Mouse (Mus musculus) macrophage (primary cell): Measurements from ENCODE around the gene Ctdnep1. TPM values are rescaled to one million over a fixed set of nuclear protein-coding genes. Genes with fewer than 3 reads are reported as not detected.
A peak's percentile ranks its signal among the peaks of the same experiment; 100 is the strongest.

ENCODE experiments used
- H3K27ac ChIP-seq: fragments of 350-480 bp; formaldehyde crosslinking; 2 replicates; pipeline ENCODE4 v1.9.0; 2021
- H3K36me3 ChIP-seq: fragments of 350-480 bp; formaldehyde crosslinking; 2 replicates; pipeline ENCODE4 v1.9.0; 2021; ENCODE audit errors: inconsistent target
- H3K4me3 ChIP-seq: fragments of 350-480 bp; formaldehyde crosslinking; 2 replicates; pipeline ENCODE4 v1.9.0; 2021; ENCODE audit errors: inconsistent target
- H3K79me2 ChIP-seq: fragments of 350-480 bp; formaldehyde crosslinking; 2 replicates; pipeline ENCODE4 v1.9.0; 2021; ENCODE audit errors: inconsistent target
- WGBS: methylation state at CpG from one replicate; pipeline ENCODE4 v1.1.7; 2026; ENCODE audit warnings: inconsistent platforms; ENCODE audit not compliant: missing documents; 5-methylcytosine and 5-hydroxymethylcytosine counted together
- polyA plus RNA-seq: library from polyadenylated mRNA; stranded (reverse); fragments of 250-400 nt; gene quantifications from 3 replicates; pipeline ENCODE4 v1.2.4, GENCODE M21; 2018; ENCODE audit warnings: inconsistent platforms

Ctdnep1 gene
- polyA plus RNA-seq, 1 experiment from 2014 or later = 235 TPM

GRCm38 (mm10) chr11:69983377-69983776 is 2.4 kb downstream of the Ctdnep1 start:
- H3K79me2 ChIP-seq = peaks cover 82% of the 10 kb centered on the region
- H3K27ac ChIP-seq = no peak overlapping the region
- peaks cover 43% of the 10 kb centered on the region for H3K36me3 ChIP-seq
- no peak overlapping the region for H3K4me3 ChIP-seq
- 90% methylated on average over 4 of the region's 4 CpGs for WGBS

GRCm38 (mm10) chr11:69984431-69984830 is 3.5 kb downstream of the Ctdnep1 start:
- WGBS = 95% methylated on average over 8 of the region's 8 CpGs
- no peak overlapping the region for H3K27ac ChIP-seq
- H3K79me2 ChIP-seq = peaks cover 76% of the 10 kb centered on the region
- H3K4me3 ChIP-seq = no peak overlapping the region
- H3K36me3 ChIP-seq = peaks cover 50% of the 10 kb centered on the region

GRCm38 (mm10) chr11:69989949-69990348 is 9.0 kb downstream of the Ctdnep1 start:
- H3K4me3 ChIP-seq = no peak overlapping the region
- 0 out of 2 replicates have a peak overlapping the region, but pooled peaks have one; percentile 5 for H3K27ac ChIP-seq
- H3K36me3 ChIP-seq = peaks cover 60% of the 10 kb centered on the region
- H3K79me2 ChIP-seq = peaks cover 65% of the 10 kb centered on the region
- 98% methylated on average over 8 of the region's 8 CpGs for WGBS

GRCm38 (mm10) chr11:69990850-69991691 is 10.1 kb downstream of the Ctdnep1 start, which contains the start of gene Gabarap:
TSS of gene Gabarap (plus strand) at chr11:69991143.
- H3K27ac ChIP-seq = peak within 1 kb of the TSS; percentile 99
- H3K36me3 ChIP-seq = peaks cover 52% of the 10 kb centered on the region
- peaks cover 63% of the 10 kb centered on the region for H3K79me2 ChIP-seq
- 2% methylated on average over 38 of the region's 40 CpGs for whole genome bisulfite sequencing
- peak within 1 kb of the TSS; percentile 97 for H3K4me3 ChIP-seq

- WGBS = 1% methylated on average over 15 of the region's 15 CpGs
- H3K79me2 ChIP-seq = peaks cover 62% of the 10 kb centered on the region
- peaks cover 46% of the 10 kb centered on the region for H3K36me3 ChIP-seq
- H3K27ac ChIP-seq = peak overlapping the region; percentile 99
- peak overlapping the region; percentile 97 for H3K4me3 ChIP-seq
Measured at GRCm38 (mm10) chr11:69991711-69992110, 10.8 kb downstream of the Ctdnep1 start.

- 85% methylated on average over 10 of the region's 10 CpGs for WGBS
- H3K79me2 ChIP-seq = peaks cover 57% of the 10 kb centered on the region
- H3K27ac ChIP-seq = peak overlapping the region; percentile 99
- peaks cover 39% of the 10 kb centered on the region for H3K36me3 ChIP-seq
- H3K4me3 ChIP-seq = peak overlapping the region; percentile 97
Measured at GRCm38 (mm10) chr11:69992396-69992795, 11.4 kb downstream of the Ctdnep1 start.

GRCm38 (mm10) chr11:69992932-69993331 is 12.0 kb downstream of the Ctdnep1 start:
- H3K79me2 ChIP-seq = peaks cover 52% of the 10 kb centered on the region
- WGBS = 93% methylated on average over 3 of the region's 3 CpGs
- H3K36me3 ChIP-seq = peaks cover 34% of the 10 kb centered on the region
- H3K27ac ChIP-seq = 0 out of 2 replicates have a peak overlapping the region, but pooled peaks have one; percentile 99
- peak overlapping the region; percentile 97 for H3K4me3 ChIP-seq

- peaks cover 58% of the 10 kb centered on the region for H3K79me2 ChIP-seq
- no peak overlapping the region for H3K27ac ChIP-seq
- 84% methylated on average over 11 of the region's 11 CpGs for WGBS
- peaks cover 27% of the 10 kb centered on the region for H3K36me3 ChIP-seq
- H3K4me3 ChIP-seq = no peak overlapping the region
Measured at GRCm38 (mm10) chr11:69994401-69995090, 13.6 kb downstream of the Ctdnep1 start.

GRCm38 (mm10) chr11:69995391-69995960 is 14.5 kb downstream of the Ctdnep1 start, which contains the start of gene Phf23:
TSS of gene Phf23 (plus strand) at chr11:69995777.
- H3K79me2 ChIP-seq = peaks cover 64% of the 10 kb centered on the region
- peaks cover 29% of the 10 kb centered on the region for H3K36me3 ChIP-seq
- WGBS = 0% methylated on average over 36 of the region's 36 CpGs
- peak within 1 kb of the TSS; percentile 100 for H3K4me3 ChIP-seq
- H3K27ac ChIP-seq = peak within 1 kb of the TSS; percentile 97

GRCm38 (mm10) chr11:69996161-69997061 is 15.5 kb downstream of the Ctdnep1 start:
- peak overlapping the region; percentile 97 for H3K27ac ChIP-seq
- peaks cover 29% of the 10 kb centered on the region for H3K36me3 ChIP-seq
- WGBS = 1% methylated on average over 58 of the region's 66 CpGs
- peaks cover 70% of the 10 kb centered on the region for H3K79me2 ChIP-seq
- peak overlapping the region; percentile 100 for H3K4me3 ChIP-seq

- Histone ChIP-seq H3K4me3 (peak overlapping the region; percentile 100), H3K79me2 (peaks cover 71% of the 10 kb centered on the region), H3K27ac (peak overlapping the region; percentile 97), H3K36me3 (peaks cover 29% of the 10 kb centered on the region)
- under 1% methylated on average over 35 of the region's 44 CpGs for WGBS
Measured at GRCm38 (mm10) chr11:69997070-69997509, 16.1 kb downstream of the Ctdnep1 start.

- Histone ChIP-seq H3K27ac (peak overlapping the region; percentile 69), H3K4me3 (no peak overlapping the region), H3K36me3 (peaks cover 20% of the 10 kb centered on the region), H3K79me2 (peaks cover 71% of the 10 kb centered on the region)
- WGBS = 84% methylated on average over 27 of the region's 27 CpGs
Measured at GRCm38 (mm10) chr11:69998567-69999491, 17.9 kb downstream of the Ctdnep1 start.

GRCm38 (mm10) chr11:69999666-70000065 is 18.7 kb downstream of the Ctdnep1 start:
- peak overlapping the region; percentile 61 for H3K27ac ChIP-seq

More at GRCm38 (mm10) chr11:69999666-70000065, 18.7 kb downstream of the Ctdnep1 start:
- no peak overlapping the region for H3K4me3 ChIP-seq
- 86% methylated on average over 8 of the region's 8 CpGs for WGBS
- peaks cover 16% of the 10 kb centered on the region for H3K36me3 ChIP-seq
- peaks cover 71% of the 10 kb centered on the region for H3K79me2 ChIP-seq
